Mouse (Mus musculus) MEL (cell line): ENCODE data around the gene Ccdc87. TPM values are rescaled to one million over a fixed set of nuclear protein-coding genes. Genes with fewer than 3 reads are reported as not detected.

Experiments
- DNase-seq: peaks from one replicate; pipeline ENCODE4 v3.0.0; 2011; ENCODE audit warnings: low read depth, low spot score
- H3K27ac ChIP-seq: 2 replicates; pipeline ENCODE4 v1.5.1; 2012; ENCODE audit warnings: low read depth, mild to moderate bottlenecking, control low read depth, low read length, moderate library complexity; ENCODE audit not compliant: control insufficient read depth
- H3K27me3 ChIP-seq, 2 experiments: fragments of 150-350 bp in 1 of 2; sonication (generic) in 1 of 2; 2 replicates each; pipeline ENCODE4 v1.6.1; 2012; ENCODE audit warnings: low read length in 2 of 2, mild to moderate bottlenecking in 2 of 2, improper control_type of control experiment in 1 of 2, moderate library complexity in 1 of 2; ENCODE audit not compliant: insufficient read depth in 2 of 2, control insufficient read depth in 1 of 2
- H3K36me3 ChIP-seq, 2 experiments: 2 replicates each; pipeline ENCODE4 v1.6.1; 2012 to 2014; ENCODE audit warnings: low read length in 2 of 2, improper control_type of control experiment in 1 of 2, inconsistent platforms in 1 of 2, mild to moderate bottlenecking in 1 of 2; ENCODE audit not compliant: insufficient read depth in 2 of 2, control insufficient read depth in 1 of 2
- H3K4me1 ChIP-seq, 2 experiments: fragments of 150-350 bp in 1 of 2; sonication (generic) in 1 of 2; 2 replicates each; pipeline ENCODE4 v1.6.1; 2012; ENCODE audit warnings: low read length in 2 of 2, improper control_type of control experiment in 1 of 2, mild to moderate bottlenecking in 1 of 2; ENCODE audit not compliant: insufficient read depth in 2 of 2, control insufficient read depth in 1 of 2
- H3K4me3 ChIP-seq, 2 experiments: fragments of 150-350 bp in 1 of 2; sonication (generic) in 1 of 2; 2 replicates each; pipeline ENCODE4 v1.5.1; 2012; ENCODE audit warnings: low read depth in 2 of 2, low read length in 2 of 2, mild to moderate bottlenecking in 2 of 2, moderate library complexity in 2 of 2, control low read depth in 1 of 2, improper control_type of control experiment in 1 of 2; ENCODE audit not compliant: control insufficient read depth in 1 of 2, insufficient read depth in 1 of 2
- H3K79me2 ChIP-seq: 2 replicates; pipeline ENCODE4 v1.6.1; 2012; ENCODE audit warnings: mild to moderate bottlenecking, low read length, moderate library complexity; ENCODE audit not compliant: control insufficient read depth, poor library complexity, insufficient read depth
- H3K9ac ChIP-seq: 2 replicates; pipeline ENCODE4 v1.6.1; 2012; ENCODE audit warnings: low read depth, mild to moderate bottlenecking, control low read depth, low read length, moderate library complexity; ENCODE audit not compliant: control insufficient read depth, poor library complexity, severe bottlenecking
- H3K9me3 ChIP-seq: fragments of 150-350 bp; sonication (generic); replicated peaks from 2 replicates; pipeline ENCODE4 v1.6.1; 2012; ENCODE audit warnings: mild to moderate bottlenecking, low read length, improper control_type of control experiment, moderate library complexity; ENCODE audit not compliant: insufficient read depth
- CHD1 ChIP-seq: IDR thresholded peaks from 2 replicates; pipeline ENCODE4 v1.6.1; 2012; ENCODE audit warnings: low read depth, mild to moderate bottlenecking, inconsistent platforms, low read length, improper control_type of control experiment
- CHD2 ChIP-seq: IDR thresholded peaks from 2 replicates; pipeline ENCODE4 v1.6.1; 2011; ENCODE audit warnings: low read length, improper control_type of control experiment
- CTCF ChIP-seq, 3 experiments: IDR thresholded peaks in 2 of 3; conservative IDR thresholded peaks in 1 of 3; 2 replicates each; pipeline ENCODE4 v1.5.1; 2011 to 2012; ENCODE audit warnings: low read length in 3 of 3, low read depth in 2 of 3, mild to moderate bottlenecking in 2 of 3, improper control_type of control experiment in 1 of 3, inconsistent platforms in 1 of 3, mixed read lengths in 1 of 3, moderate library complexity in 1 of 3; ENCODE audit not compliant: control insufficient read depth in 1 of 3, insufficient read depth in 1 of 3, poor library complexity in 1 of 3, severe bottlenecking in 1 of 3
- EP300 ChIP-seq, 2 experiments: IDR thresholded peaks; 2 replicates each; pipeline ENCODE4 v1.6.1; 2011; ENCODE audit warnings: improper control_type of control experiment in 2 of 2, low read length in 2 of 2, low read depth in 1 of 2, mild to moderate bottlenecking in 1 of 2
- ETS1 ChIP-seq: IDR thresholded peaks from 2 replicates; pipeline ENCODE4 v1.6.1; 2012; ENCODE audit warnings: low read depth, mild to moderate bottlenecking, inconsistent platforms, low read length, improper control_type of control experiment, moderate library complexity
- GATA1 ChIP-seq: IDR thresholded peaks from 2 replicates; pipeline ENCODE4 v1.6.1; 2011; ENCODE audit warnings: low read depth, low read length, improper control_type of control experiment
- JUND ChIP-seq: IDR thresholded peaks from 2 replicates; pipeline ENCODE4 v1.6.1; 2011; ENCODE audit warnings: low read depth, mild to moderate bottlenecking, improper control_type of control experiment, low read length
- KAT2A ChIP-seq: conservative IDR thresholded peaks from 2 replicates; pipeline ENCODE4 v1.6.1; 2012; ENCODE audit warnings: low read depth, low read length, improper control_type of control experiment, inconsistent platforms
- MAFK ChIP-seq: IDR thresholded peaks from 2 replicates; pipeline ENCODE4 v1.6.1; 2011; ENCODE audit warnings: low read depth, mild to moderate bottlenecking, low read length, improper control_type of control experiment, borderline replicate concordance
- MXI1 ChIP-seq: IDR thresholded peaks from 2 replicates; pipeline ENCODE4 v1.6.1; 2011; ENCODE audit warnings: mild to moderate bottlenecking, low read depth, low read length, improper control_type of control experiment
- MYB ChIP-seq: IDR thresholded peaks from 2 replicates; pipeline ENCODE4 v1.6.1; 2011; ENCODE audit warnings: mild to moderate bottlenecking, low read depth, low read length, improper control_type of control experiment
- MYC ChIP-seq: IDR thresholded peaks from 2 replicates; pipeline ENCODE4 v1.6.1; 2011; ENCODE audit warnings: low read depth, mild to moderate bottlenecking, low read length, improper control_type of control experiment, moderate library complexity
- NELFE ChIP-seq: IDR thresholded peaks from 2 replicates; pipeline ENCODE4 v1.6.1; 2011; ENCODE audit warnings: low read depth, low read length, improper control_type of control experiment
- POLR2A ChIP-seq, 2 experiments: IDR thresholded peaks; 2 replicates each; pipeline ENCODE4 v1.6.1; 2011 to 2012; ENCODE audit warnings: low read length in 2 of 2, mild to moderate bottlenecking in 2 of 2, control low read depth in 1 of 2, improper control_type of control experiment in 1 of 2, low read depth in 1 of 2, moderate library complexity in 1 of 2; ENCODE audit not compliant: control insufficient read depth in 1 of 2, insufficient read depth in 1 of 2, poor library complexity in 1 of 2
- POLR2AphosphoS2 ChIP-seq: IDR thresholded peaks from 2 replicates; pipeline ENCODE4 v1.6.1; 2011; ENCODE audit warnings: low read length, improper control_type of control experiment
- RAD21 ChIP-seq: IDR thresholded peaks from 2 replicates; pipeline ENCODE4 v1.6.1; 2011; ENCODE audit warnings: mild to moderate bottlenecking, low read depth, low read length, improper control_type of control experiment
- SIN3A ChIP-seq: IDR thresholded peaks from 2 replicates; pipeline ENCODE4 v1.6.1; 2012; ENCODE audit warnings: low read length, improper control_type of control experiment, inconsistent platforms
- SMC3 ChIP-seq: IDR thresholded peaks from 2 replicates; pipeline ENCODE4 v1.6.1; 2011; ENCODE audit warnings: low read depth, low read length, improper control_type of control experiment
- TAL1 ChIP-seq: IDR thresholded peaks from 2 replicates; pipeline ENCODE4 v1.6.1; 2012; ENCODE audit warnings: mild to moderate bottlenecking, inconsistent platforms, low read length, moderate library complexity, mixed read lengths
- TCF12 ChIP-seq: IDR thresholded peaks from 2 replicates; pipeline ENCODE4 v1.6.1; 2014; ENCODE audit warnings: low read depth, mild to moderate bottlenecking, inconsistent platforms, low read length, improper control_type of control experiment, moderate library complexity
- USF1 ChIP-seq: IDR thresholded peaks from 2 replicates; pipeline ENCODE4 v1.6.1; 2014; ENCODE audit warnings: low read depth, mild to moderate bottlenecking, inconsistent platforms, low read length, improper control_type of control experiment, moderate library complexity
- ZC3H11A ChIP-seq: IDR thresholded peaks from 2 replicates; pipeline ENCODE4 v1.6.1; 2012; ENCODE audit warnings: low read depth, mild to moderate bottlenecking, inconsistent platforms, low read length, improper control_type of control experiment
- ZKSCAN1 ChIP-seq: IDR thresholded peaks from 2 replicates; pipeline ENCODE4 v1.6.1; 2012; ENCODE audit warnings: low read depth, mild to moderate bottlenecking, inconsistent platforms, low read length, improper control_type of control experiment, moderate library complexity
- ZNF384 ChIP-seq: IDR thresholded peaks from 2 replicates; pipeline ENCODE4 v1.6.1; 2012; ENCODE audit warnings: low read depth, mild to moderate bottlenecking, inconsistent platforms, low read length, improper control_type of control experiment
- polyA plus RNA-seq, 2 experiments: library from polyadenylated mRNA; stranded (reverse) in 1 of 2; unstranded in 1 of 2; fragments of >175 nt in 1 of 2; fragments of >200 nt in 1 of 2; gene quantifications; 2 replicates each; pipeline versions ENCODE4 v1.2.1 to v1.2.4; 2012; ENCODE audit warnings: low replicate concordance in 2 of 2, low read depth in 1 of 2; ENCODE audit not compliant: insufficient read length in 2 of 2, insufficient read depth in 1 of 2, missing spikeins in 1 of 2
- total RNA-seq: library from RNA; depleted of rRNA; stranded (reverse); fragments of 300-350 nt; gene quantifications from 2 replicates; pipeline ENCODE4 v1.2.3, GENCODE M21; 2012

Gene Ccdc87
- total and polyA plus RNA-seq, 3 experiments, result 0.04 to 0.06 TPM; not detected in 1

GRCm38 (mm10) chr19:4855470-4855820 is 16.3 kb downstream of the Ccdc87 start:
- Histone ChIP-seq H3K4me1 (peaks cover 0 to 5% of the 10 kb centered on the region in 2 experiments; a peak in 1 of 4 replicates), H3K9me3 (no peaks in the 10 kb centered on the region), H3K79me2 (no peaks in the 10 kb centered on the region), H3K4me3 (no peak overlapping the region), H3K36me3 (no peaks in the 10 kb centered on the region), H3K27me3 (peaks cover 2 to 3% of the 10 kb centered on the region in 2 experiments; a peak in 3 of 4 replicates), H3K9ac (no peak overlapping the region), H3K27ac (no peak overlapping the region)
- no peak for TF ChIP-seq ZC3H11A
- TF ChIP-seq MYC, result no peak
- no peak for TF ChIP-seq TCF12
- TF ChIP-seq ZKSCAN1, result no peak
- TF ChIP-seq CHD1, result no peak
- TF ChIP-seq MYB, result no peak
- TF ChIP-seq SMC3, result no peak
- no peak for TF ChIP-seq ZNF384
- DNase-seq, result no peak

GRCm38 (mm10) chr19:4855951-4856350 is 16.8 kb downstream of the Ccdc87 start:
- DNase-seq, result no peak
- H3K79me2 ChIP-seq, result no peaks in the 10 kb centered on the region
- H3K27ac ChIP-seq, result no peak overlapping the region
- H3K9ac ChIP-seq, result no peak overlapping the region
- H3K4me3 ChIP-seq, result no peak overlapping the region
- no peaks in the 10 kb centered on the region for H3K36me3 ChIP-seq
- peaks cover 2 to 3% of the 10 kb centered on the region in 2 experiments; a peak in 2 of 4 replicates for H3K27me3 ChIP-seq
- TF ChIP-seq GATA1 (no peak), KAT2A (no peak), JUND (no peak), EP300 (IDR thresholded peaks at IDR 0.05; ENCODE audit: low read depth in 1 of 2, low read length in 2 of 2) (no peak), ETS1 (no peak), MXI1 (no peak), NELFE (no peak), POLR2A (IDR thresholded peaks at IDR 0.05; ENCODE audit: control insufficient read depth in 1 of 2, insufficient read depth in 1 of 2, low read depth in 1 of 2, low read length in 2 of 2, poor library complexity in 1 of 2) (no peak), USF1 (no peak), MAFK (no peak), MYB (no peak), TAL1 (no peak), CTCF (IDR thresholded peaks at IDR 0.05 in 2 of 3, conservative IDR thresholded peaks at IDR 0.05 in 1 of 3; ENCODE audit: control insufficient read depth in 1 of 3, insufficient read depth in 1 of 3, low read depth in 2 of 3, low read length in 3 of 3, poor library complexity in 1 of 3, severe bottlenecking in 1 of 3) (no peak), POLR2AphosphoS2 (no peak), CHD2 (no peak), RAD21 (no peak), SIN3A (no peak)
- no peaks in the 10 kb centered on the region for H3K9me3 ChIP-seq
- H3K4me1 ChIP-seq, result peaks cover 0 to 5% of the 10 kb centered on the region in 2 experiments; a peak in 1 of 4 replicates
